Mouse (Mus musculus) intestine, embryonic 15.5 days (tissue): ENCODE data around the gene Vars. TPM values are rescaled to one million over a fixed set of nuclear protein-coding genes. Genes with fewer than 3 reads are reported as not detected.
A peak's percentile ranks its signal among the peaks of the same experiment; 100 is the strongest.

Source experiments
- ATAC-seq: fragments of 200-750 bp; cut with Nextera tagmentation; 2 replicates; pipeline ENCODE4 v1.8.0; 2017; ENCODE audit warnings: moderate TSS enrichment, moderate library complexity
- H3K27ac ChIP-seq: fragments of 300-500 bp; sonication (generic); 2 replicates; pipeline ENCODE4 v1.5.1; 2015; ENCODE audit warnings: mild to moderate bottlenecking, inconsistent platforms
- H3K27me3 ChIP-seq: fragments of 300-500 bp; sonication (generic); replicated peaks from 2 replicates; pipeline ENCODE4 v1.6.1; 2015; ENCODE audit warnings: inconsistent platforms
- H3K36me3 ChIP-seq: fragments of 300-500 bp; sonication (generic); 2 replicates; pipeline ENCODE4 v1.6.1; 2015; ENCODE audit warnings: inconsistent platforms
- H3K4me1 ChIP-seq: fragments of 300-500 bp; sonication (generic); replicated peaks from 2 replicates; pipeline ENCODE4 v1.6.1; 2015; ENCODE audit warnings: inconsistent platforms
- H3K4me2 ChIP-seq: fragments of 300-500 bp; sonication (generic); replicated peaks from 2 replicates; pipeline ENCODE4 v1.6.1; 2015; ENCODE audit warnings: mild to moderate bottlenecking, inconsistent platforms
- H3K4me3 ChIP-seq: fragments of 300-500 bp; sonication (generic); replicated peaks from 2 replicates; pipeline ENCODE4 v1.5.1; 2015; ENCODE audit warnings: inconsistent platforms
- H3K9ac ChIP-seq: fragments of 300-500 bp; sonication (generic); 2 replicates; pipeline ENCODE4 v1.6.1; 2015; ENCODE audit warnings: inconsistent platforms
- H3K9me3 ChIP-seq: fragments of 300-500 bp; sonication (generic); 2 replicates; pipeline ENCODE4 v1.6.1; 2016; ENCODE audit warnings: inconsistent platforms
- WGBS: fragments of 180-500 bp; shearing (Covaris S2); methylation state at CpG from one replicate; pipeline ENCODE4 v1.1.7; 2015; 5-methylcytosine and 5-hydroxymethylcytosine counted together
- polyA plus RNA-seq: library from polyadenylated mRNA; unstranded; fragments of >200 nt; fragmentation: Nextera tagmentation; extraction: Ambion mirVana; gene quantifications from 2 replicates; pipeline ENCODE4 v1.2.1, GENCODE M21; 2015

Vars gene
- polyA plus RNA-seq, 1 experiment from 2014 or later: 117 TPM

DNA sequence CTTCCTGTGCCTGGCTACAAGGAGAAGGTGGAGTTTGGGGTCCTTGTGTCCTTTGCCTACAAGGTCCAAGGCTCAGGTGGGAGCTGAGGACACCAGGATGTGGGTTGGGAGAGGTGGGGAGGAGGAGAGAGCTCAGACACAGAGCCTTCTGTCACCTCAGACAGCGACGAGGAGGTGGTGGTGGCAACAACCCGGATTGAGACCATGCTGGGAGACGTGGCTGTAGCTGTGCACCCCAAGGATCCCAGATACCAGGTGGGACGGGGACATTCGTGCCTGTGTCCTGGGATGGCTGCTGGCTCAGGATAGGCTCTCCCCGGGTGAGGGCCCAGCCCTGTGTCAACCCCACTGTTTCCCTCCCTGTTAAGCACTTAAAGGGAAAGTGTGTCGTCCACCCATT is 10.7 kb downstream of the Vars start:
- Histone ChIP-seq H3K27me3 (no peaks in the 10 kb centered on the region), H3K9me3 (no peaks in the 10 kb centered on the region), H3K4me1 (peaks cover 9% of the 10 kb centered on the region), H3K27ac (no peak overlapping the region), H3K9ac (no peak overlapping the region), H3K36me3 (peaks cover 77% of the 10 kb centered on the region), H3K4me2 (no peak overlapping the region), H3K4me3 (no peak overlapping the region)
- 96% methylated on average over 8 of the region's 8 CpGs for WGBS
- ATAC-seq: no peak

DNA sequence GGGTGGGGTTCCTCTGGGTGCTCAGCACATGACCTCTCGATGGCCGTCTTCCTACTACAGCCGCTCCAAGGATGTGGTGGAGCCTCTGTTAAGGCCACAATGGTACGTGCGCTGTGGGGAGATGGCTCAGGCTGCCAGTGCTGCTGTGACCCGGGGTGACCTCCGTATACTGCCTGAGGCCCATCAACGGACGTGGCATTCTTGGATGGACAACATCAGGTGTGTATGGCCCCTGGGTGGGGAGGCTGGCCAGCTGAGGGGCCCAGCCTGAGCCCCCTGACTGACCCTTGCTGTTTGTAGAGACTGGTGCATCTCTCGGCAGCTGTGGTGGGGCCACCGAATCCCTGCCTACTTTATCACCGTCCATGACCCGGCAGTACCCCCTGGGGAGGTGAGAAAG is 11.6 kb downstream of the Vars start:
- H3K27ac ChIP-seq: no peak overlapping the region
- ATAC-seq: no peak
- no peak overlapping the region for H3K4me2 ChIP-seq
- H3K4me1 ChIP-seq: peaks cover 15% of the 10 kb centered on the region
- H3K36me3 ChIP-seq: peaks cover 73% of the 10 kb centered on the region
- WGBS: 86% methylated on average over 13 of the region's 13 CpGs
- H3K27me3 ChIP-seq: no peaks in the 10 kb centered on the region
- no peaks in the 10 kb centered on the region for H3K9me3 ChIP-seq
- H3K4me3 ChIP-seq: no peak overlapping the region
- no peak overlapping the region for H3K9ac ChIP-seq

DNA sequence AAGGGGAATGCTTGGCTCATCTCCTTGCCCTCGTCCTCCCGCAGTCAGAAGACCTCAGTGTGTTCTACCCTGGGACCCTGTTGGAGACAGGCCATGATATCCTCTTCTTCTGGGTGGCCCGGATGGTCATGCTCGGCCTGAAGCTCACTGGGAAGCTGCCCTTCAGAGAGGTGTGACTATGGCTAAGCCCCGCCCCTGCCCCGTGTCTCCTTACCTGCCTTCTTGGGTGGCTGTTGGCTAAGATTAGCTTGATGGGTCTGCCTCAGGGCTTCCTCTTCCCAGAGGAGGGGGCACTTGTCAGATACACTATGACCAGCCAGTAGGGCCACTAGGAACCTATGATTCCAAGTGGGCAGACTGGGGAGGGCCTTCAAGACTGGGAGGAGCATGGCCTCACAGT is 12.4 kb downstream of the Vars start:
- H3K4me1 ChIP-seq: peaks cover 15% of the 10 kb centered on the region
- peaks cover 67% of the 10 kb centered on the region for H3K36me3 ChIP-seq
- no peak overlapping the region for H3K4me2 ChIP-seq
- no peak for ATAC-seq
- no peaks in the 10 kb centered on the region for H3K27me3 ChIP-seq
- H3K9me3 ChIP-seq: no peaks in the 10 kb centered on the region
- H3K4me3 ChIP-seq: no peak overlapping the region
- no peak overlapping the region for H3K27ac ChIP-seq
- WGBS: 71% methylated on average over 6 of the region's 6 CpGs
- no peak overlapping the region for H3K9ac ChIP-seq

DNA sequence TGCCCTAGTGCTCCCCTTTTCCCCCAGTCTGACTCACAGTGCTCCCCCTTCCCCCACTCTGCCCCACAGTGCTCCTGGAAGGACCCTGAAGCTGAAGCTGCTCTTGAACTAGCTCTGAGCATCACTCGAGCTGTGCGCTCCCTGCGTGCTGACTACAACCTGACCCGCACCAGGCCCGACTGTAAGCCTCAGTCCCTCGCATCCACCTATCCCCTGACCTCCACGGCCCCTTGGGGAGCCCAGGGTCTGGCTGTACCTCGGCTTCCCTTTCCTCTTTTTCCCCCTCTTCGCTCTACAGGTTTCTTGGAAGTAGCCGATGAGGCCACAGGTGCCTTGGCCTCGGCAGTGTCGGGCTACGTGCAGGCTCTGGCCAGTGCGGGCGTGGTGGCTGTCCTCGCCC is 14.5 kb downstream of the Vars start:
- Histone ChIP-seq H3K27me3 (no peaks in the 10 kb centered on the region), H3K27ac (no peak overlapping the region), H3K4me1 (peaks cover 15% of the 10 kb centered on the region), H3K36me3 (peaks cover 59% of the 10 kb centered on the region), H3K4me2 (no peak overlapping the region), H3K4me3 (no peak overlapping the region), H3K9ac (no peak overlapping the region), H3K9me3 (no peaks in the 10 kb centered on the region)
- ATAC-seq: no peak
- WGBS: 89% methylated on average over 16 of the region's 16 CpGs

DNA sequence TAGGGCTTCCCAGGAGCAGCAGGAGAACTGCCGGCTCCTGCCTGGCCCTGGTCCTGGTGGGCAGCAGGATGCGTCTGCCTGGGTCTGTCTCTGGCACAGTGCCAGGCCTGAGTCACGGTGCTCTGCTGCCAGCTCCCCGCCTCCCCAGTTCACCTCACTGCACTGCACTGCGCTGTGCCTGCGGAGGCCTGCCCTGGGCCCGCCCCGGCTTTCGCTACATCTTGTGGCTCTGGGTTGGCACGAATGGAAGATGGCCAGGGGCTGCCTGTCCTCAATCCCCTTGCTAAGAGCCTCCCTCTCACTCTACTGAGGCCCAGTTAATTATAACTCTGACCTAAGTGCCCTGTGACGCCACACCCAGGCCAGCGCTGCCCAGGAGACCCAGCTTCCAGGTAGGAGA is 15.6 kb downstream of the Vars start, which contains the start of gene Vwa7:
Gene Vwa7 (plus strand): TSS at position 204 of the 400 bp plus-strand sequence.
- Histone ChIP-seq H3K4me3 (no peak within 1 kb of the TSS), H3K27me3 (no peaks in the 10 kb centered on the region), H3K4me2 (no peak within 1 kb of the TSS), H3K27ac (0 out of 2 replicates have a peak within 1 kb of the TSS, but pooled peaks have one; percentile 22), H3K36me3 (peaks cover 48% of the 10 kb centered on the region), H3K4me1 (peaks cover 17% of the 10 kb centered on the region), H3K9me3 (no peaks in the 10 kb centered on the region), H3K9ac (peak within 1 kb of the TSS; percentile 20; the same call in 1 of the 2 replicates)
- WGBS: 58% methylated on average over 12 of the region's 12 CpGs
- ATAC-seq: peak; percentile 57

DNA sequence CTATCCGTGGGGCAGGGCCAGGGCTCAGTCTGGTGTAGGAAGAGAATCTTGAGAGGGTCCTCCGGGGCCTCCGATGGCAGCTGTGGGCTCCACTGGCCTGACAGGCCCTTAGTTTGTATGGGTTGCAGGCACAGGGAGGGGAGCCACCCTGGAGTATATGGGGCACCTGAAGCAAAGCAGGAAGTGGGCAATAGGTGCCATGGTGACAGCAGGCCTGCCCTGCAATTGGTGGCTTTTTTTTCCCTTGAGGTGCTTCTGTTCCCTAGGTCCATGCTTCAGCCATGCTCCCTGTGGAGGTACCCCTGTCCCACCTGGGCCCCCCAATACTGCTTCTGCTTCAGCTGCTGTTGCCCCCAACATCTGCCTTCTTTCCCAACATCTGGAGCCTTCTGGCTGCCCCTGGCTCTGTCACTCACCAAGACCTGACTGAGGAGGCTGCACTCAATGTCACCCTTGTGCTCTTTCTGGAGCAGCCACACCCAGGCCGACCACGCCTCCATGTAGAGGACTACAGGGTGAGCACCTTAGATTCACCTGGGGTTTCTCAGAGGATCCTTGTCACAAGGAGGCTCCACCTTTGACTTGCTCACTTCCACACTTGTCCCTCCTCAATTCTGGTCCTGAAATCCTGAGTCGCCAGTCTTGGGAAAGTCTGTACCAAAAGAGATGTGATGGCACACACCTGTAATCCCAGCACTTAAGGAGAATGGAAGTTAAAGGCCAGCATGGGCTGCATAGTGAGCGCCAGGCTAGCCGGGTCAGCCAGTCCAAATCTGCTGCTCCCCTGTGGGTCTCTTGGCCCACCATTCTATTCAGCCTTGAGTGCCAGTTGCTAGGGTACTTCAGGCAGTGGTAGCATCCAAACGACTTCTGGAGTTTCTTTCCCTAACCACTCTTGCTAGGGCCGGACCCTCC is 16.3 kb downstream of the Vars start:
- peaks cover 43% of the 10 kb centered on the region for H3K36me3 ChIP-seq
- 0 out of 2 replicates have a peak overlapping the region, but pooled peaks have one; percentile 20 for H3K9ac ChIP-seq
- H3K27me3 ChIP-seq: no peaks in the 10 kb centered on the region
- H3K4me3 ChIP-seq: no peak overlapping the region
- H3K4me2 ChIP-seq: no peak overlapping the region
- 0 out of 2 replicates have a peak overlapping the region, but pooled peaks have one; percentile 22 for H3K27ac ChIP-seq
- peaks cover 20% of the 10 kb centered on the region for H3K4me1 ChIP-seq
- peak; percentile 0; the same call in 1 of the 2 replicates for ATAC-seq
- WGBS: 75% methylated on average over 10 of the region's 10 CpGs
- H3K9me3 ChIP-seq: no peaks in the 10 kb centered on the region

DNA sequence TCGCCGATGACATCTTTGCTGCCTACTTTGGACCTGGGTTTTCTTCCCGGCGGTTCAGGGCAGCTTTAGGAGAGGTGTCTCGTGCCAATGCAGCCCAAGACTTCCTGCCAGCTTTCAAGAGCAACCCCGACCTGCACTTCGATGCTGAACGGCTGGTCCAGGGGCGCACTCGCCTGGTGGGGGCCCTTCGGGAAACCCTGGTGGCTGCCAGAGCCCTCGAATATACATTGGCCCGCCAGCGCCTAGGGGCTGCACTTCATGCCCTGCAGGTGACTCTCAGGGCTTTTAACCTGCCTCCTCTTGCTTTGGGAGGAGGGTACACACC is 16.9 kb downstream of the Vars start:
- 72% methylated on average over 14 of the region's 14 CpGs for WGBS
- H3K9me3 ChIP-seq: no peaks in the 10 kb centered on the region
- no peak overlapping the region for H3K9ac ChIP-seq
- no peak overlapping the region for H3K4me2 ChIP-seq
- peaks cover 20% of the 10 kb centered on the region for H3K4me1 ChIP-seq
- no peaks in the 10 kb centered on the region for H3K27me3 ChIP-seq
- H3K27ac ChIP-seq: no peak overlapping the region
- ATAC-seq: no peak
- H3K4me3 ChIP-seq: no peak overlapping the region
- H3K36me3 ChIP-seq: peaks cover 36% of the 10 kb centered on the region

DNA sequence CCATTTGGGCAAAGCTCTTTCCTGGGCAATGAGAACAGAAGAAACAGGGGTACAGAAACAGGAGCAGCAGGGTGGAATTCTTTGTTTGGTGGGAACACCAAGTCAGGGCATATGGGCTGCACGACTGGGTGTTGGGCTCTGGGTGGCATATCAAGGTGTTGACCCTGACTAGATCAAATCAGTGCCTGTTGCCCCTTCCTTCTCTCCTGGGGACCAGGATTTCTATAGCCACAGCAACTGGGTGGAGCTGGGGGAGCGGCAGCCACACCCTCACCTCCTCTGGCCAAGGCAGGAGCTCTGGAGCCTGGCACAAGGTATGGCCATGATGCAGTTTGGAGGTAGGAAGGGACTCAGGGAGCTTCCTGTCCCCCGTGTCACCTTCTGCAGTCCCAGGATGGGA is 17.4 kb downstream of the Vars start:
- Histone ChIP-seq H3K36me3 (peaks cover 32% of the 10 kb centered on the region), H3K4me2 (no peak overlapping the region), H3K27me3 (no peaks in the 10 kb centered on the region), H3K27ac (no peak overlapping the region), H3K9ac (no peak overlapping the region), H3K4me3 (no peak overlapping the region), H3K4me1 (peaks cover 20% of the 10 kb centered on the region), H3K9me3 (no peaks in the 10 kb centered on the region)
- 74% methylated on average over 3 of the region's 3 CpGs for WGBS
- ATAC-seq: no peak

DNA sequence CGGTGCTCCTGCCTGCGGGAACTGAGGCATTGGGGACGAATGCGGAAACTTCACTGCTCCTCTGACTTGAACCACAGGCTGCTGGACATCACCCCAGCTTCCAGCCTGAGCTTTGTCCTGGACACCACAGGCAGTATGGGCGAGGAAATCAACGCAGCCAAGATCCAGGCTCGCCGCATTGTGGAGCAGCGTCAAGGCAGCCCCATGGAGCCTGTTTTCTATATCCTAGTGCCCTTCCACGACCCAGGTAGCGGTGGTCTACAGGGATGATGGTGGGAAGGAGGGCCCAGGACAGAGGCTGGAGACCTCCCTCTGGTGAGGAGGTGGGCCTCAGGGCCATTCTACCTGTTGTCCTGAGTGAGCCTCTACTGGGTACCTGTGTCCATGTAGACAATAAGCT is 19.1 kb downstream of the Vars start:
- WGBS: 81% methylated on average over 11 of the region's 11 CpGs
- Histone ChIP-seq H3K4me2 (no peak overlapping the region), H3K36me3 (peaks cover 15% of the 10 kb centered on the region), H3K4me1 (peaks cover 34% of the 10 kb centered on the region), H3K9me3 (no peaks in the 10 kb centered on the region), H3K9ac (no peak overlapping the region), H3K27ac (no peak overlapping the region), H3K4me3 (no peak overlapping the region), H3K27me3 (no peaks in the 10 kb centered on the region)
- ATAC-seq: no peak

DNA sequence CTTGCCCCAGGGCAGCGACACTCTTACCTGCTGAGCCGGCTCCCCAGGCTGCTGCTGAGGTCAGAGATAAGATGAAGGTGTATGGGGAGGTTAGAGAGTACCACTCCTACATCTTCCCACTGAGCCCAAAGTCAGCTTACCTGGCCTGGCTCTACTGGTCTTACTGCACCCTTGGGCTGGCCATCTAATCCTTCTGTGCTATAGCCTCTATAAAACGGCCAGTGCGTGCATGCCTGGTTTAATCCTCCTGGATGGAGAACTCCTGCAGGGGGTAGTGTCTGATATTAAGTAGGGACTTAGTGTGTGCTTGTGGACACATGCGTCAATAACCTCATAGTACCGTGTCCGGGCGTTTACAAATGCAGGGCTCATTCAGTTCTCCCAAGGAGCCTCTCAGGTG is 19.8 kb downstream of the Vars start:
- Histone ChIP-seq H3K4me1 (peaks cover 38% of the 10 kb centered on the region), H3K4me3 (no peak overlapping the region), H3K9me3 (no peaks in the 10 kb centered on the region), H3K4me2 (no peak overlapping the region), H3K27me3 (no peaks in the 10 kb centered on the region), H3K9ac (no peak overlapping the region), H3K27ac (no peak overlapping the region), H3K36me3 (peaks cover 8% of the 10 kb centered on the region)
- WGBS: 84% methylated on average over 8 of the region's 8 CpGs
- no peak for ATAC-seq

DNA sequence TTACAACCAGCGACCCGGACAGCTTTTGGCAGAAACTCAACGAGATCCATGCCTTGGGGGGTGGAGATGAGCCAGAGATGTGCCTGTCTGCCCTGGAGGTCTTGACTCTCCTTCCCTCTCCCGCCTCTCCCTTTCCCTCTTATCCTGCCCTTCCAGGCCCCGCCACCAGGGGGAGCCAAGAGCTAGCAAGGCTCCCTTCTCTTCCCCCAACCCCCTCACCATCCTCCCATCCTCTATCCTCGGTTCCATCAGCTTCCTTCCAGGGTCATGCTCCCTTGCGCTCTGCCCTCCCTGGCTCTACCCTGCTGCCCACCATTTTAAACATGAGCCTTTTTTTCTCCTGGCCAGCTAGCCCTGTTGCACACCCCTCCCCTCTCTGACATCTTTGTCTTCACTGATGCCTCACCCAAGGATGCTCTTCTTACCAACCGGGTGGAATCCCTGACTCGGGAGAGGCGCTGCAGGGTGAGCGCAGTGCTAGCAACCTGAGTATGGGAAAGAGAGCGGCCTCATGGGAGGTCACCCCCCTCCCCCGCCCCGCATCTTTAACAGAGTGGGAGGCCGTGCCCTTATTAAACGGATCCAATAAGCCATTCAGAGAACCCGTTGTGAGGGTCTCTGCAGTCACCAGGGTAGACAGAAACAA is 20.5 kb downstream of the Vars start:
- 14% methylated on average over 17 of the region's 17 CpGs for WGBS
- no peak overlapping the region for H3K27ac ChIP-seq
- peak overlapping the region; percentile 35 for H3K4me2 ChIP-seq
- no peak overlapping the region for H3K9ac ChIP-seq
- H3K36me3 ChIP-seq: peaks cover 1% of the 10 kb centered on the region; the same call in 1 of the 2 replicates
- no peaks in the 10 kb centered on the region for H3K27me3 ChIP-seq
- H3K9me3 ChIP-seq: no peaks in the 10 kb centered on the region
- peaks cover 39% of the 10 kb centered on the region for H3K4me1 ChIP-seq
- no peak overlapping the region for H3K4me3 ChIP-seq
- ATAC-seq: peak; percentile 24

DNA sequence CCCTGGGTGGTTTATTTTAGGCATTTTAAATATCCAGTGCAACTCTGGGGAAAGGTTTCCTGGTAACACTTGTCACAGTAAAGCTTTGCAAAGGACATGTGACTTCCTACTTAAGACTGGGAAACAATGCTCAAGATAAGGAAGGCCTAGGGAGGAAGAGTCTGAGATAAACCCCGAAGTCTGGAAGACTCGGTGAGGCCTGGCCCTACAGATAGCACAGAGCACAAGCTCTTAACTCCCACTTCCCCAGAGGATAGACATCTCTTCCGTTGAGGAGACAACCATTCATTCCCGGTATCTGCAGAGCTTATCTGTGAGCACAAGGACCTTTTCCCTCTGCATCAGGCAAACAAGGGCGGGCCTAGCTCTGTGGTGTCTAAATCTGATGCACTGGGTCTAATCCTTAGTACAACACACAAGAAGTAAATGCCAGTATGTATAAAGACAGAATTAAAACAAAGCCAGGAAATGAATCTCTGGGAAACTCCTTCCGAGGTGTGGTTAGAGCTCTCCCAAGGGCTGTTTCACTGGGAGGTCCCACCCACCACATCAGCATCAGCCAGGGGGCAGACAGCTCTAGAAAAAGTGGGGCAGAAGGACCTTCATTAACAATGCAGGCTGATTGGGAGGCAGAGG is 21.2 kb downstream of the Vars start:
- H3K9me3 ChIP-seq: no peaks in the 10 kb centered on the region
- no peak overlapping the region; the same call in 1 of the 2 replicates for H3K27ac ChIP-seq
- no peak overlapping the region for H3K4me3 ChIP-seq
- H3K27me3 ChIP-seq: no peaks in the 10 kb centered on the region
- H3K9ac ChIP-seq: no peak overlapping the region
- peak; percentile 39; the same call in 1 of the 2 replicates for ATAC-seq
- no peaks in the 10 kb centered on the region for H3K36me3 ChIP-seq
- H3K4me1 ChIP-seq: peaks cover 36% of the 10 kb centered on the region
- H3K4me2 ChIP-seq: no peak overlapping the region
- WGBS: 41% methylated on average over 6 of the region's 6 CpGs
